Mouse (Mus musculus) testis, adult 2 months (tissue): ENCODE data around the gene Nrxn1.

Experiments
- CTCF ChIP-seq: fragments of 200-500 bp; IDR thresholded peaks from 2 replicates; pipeline ENCODE4 v1.5.1; 2012; ENCODE audit warnings: low read depth, mild to moderate bottlenecking, inconsistent platforms, low read length, moderate library complexity; ENCODE audit not compliant: control insufficient read depth, insufficient read depth, insufficient replicate concordance
- POLR2A ChIP-seq: fragments of 200-500 bp; IDR thresholded peaks from 2 replicates; pipeline ENCODE4 v1.6.1; 2012; ENCODE audit warnings: low read depth, mild to moderate bottlenecking, inconsistent platforms, low read length, moderate library complexity; ENCODE audit not compliant: control insufficient read depth

GRCm38 (mm10) chr17:90079003-90079402 lies 1013.9 kb downstream of the Nrxn1 start:
- TF ChIP-seq POLR2A (no peak), CTCF (no peak)
